Mouse (Mus musculus) gastrocnemius, postnatal 36 days (tissue): ENCODE results near the gene Fbxw8. TPM values are rescaled to one million over a fixed set of nuclear protein-coding genes. Genes with fewer than 3 reads are reported as not detected.

ENCODE experiments used
- DNase-seq, 2 experiments: peaks; one replicate each; pipeline ENCODE4 v3.0.0; 2022
- intact Hi-C: fragments of 180-260 bp; cut with DNase I; formaldehyde crosslinking; loops from one replicate; pipeline ENCODE4 v1.15.1; 2025
- total RNA-seq, 2 experiments: library from RNA; stranded (reverse); gene quantifications; 2 replicates each; pipeline ENCODE4 v1.2.3; 2021

Fbxw8 gene
- total RNA-seq, 2 experiments from 2014 or later: 17.8 to 19.1 TPM

GRCm38 (mm10) chr5:118160691-118161090 lies 5.4 kb upstream of the Fbxw8 start:
- intact Hi-C loops: no loop called here
- no peak for DNase-seq

GRCm38 (mm10) chr5:118156976-118157375 lies 1.7 kb upstream of the Fbxw8 start:
- DNase-seq: no peak
- intact Hi-C loops: no loop called here

- no peak for DNase-seq
- intact Hi-C loops: no loop called here
Measured at GRCm38 (mm10) chr5:118155565-118155947, 292 bp upstream of the Fbxw8 start.

- intact Hi-C loops: loop anchor here (5.0 kb wide), 1 partner anchor 57 kb away; no protein-coding TSS in a partner anchor
- peak in 1 of 2 experiments; percentile 67 for DNase-seq
Measured at GRCm38 (mm10) chr5:118149711-118150110, 5.6 kb downstream of the Fbxw8 start.

GRCm38 (mm10) chr5:118147264-118147663 lies 8.0 kb downstream of the Fbxw8 start:
- intact Hi-C loops: no loop called here
- DNase-seq: no peak

- intact Hi-C loops: no loop called here
Measured at GRCm38 (mm10) chr5:118145999-118146679, 9.1 kb downstream of the Fbxw8 start.

GRCm38 (mm10) chr5:118145458-118145857 lies 9.8 kb downstream of the Fbxw8 start:
- DNase-seq: no peak
- intact Hi-C loops: no loop called here

More at GRCm38 (mm10) chr5:118145999-118146679, 9.1 kb downstream of the Fbxw8 start:
- DNase-seq: no peak

GRCm38 (mm10) chr5:118144770-118145169 lies 10.5 kb downstream of the Fbxw8 start:
- no peak for DNase-seq
- intact Hi-C loops: no loop called here

- intact Hi-C loops: no loop called here
- no peak for DNase-seq
Measured at GRCm38 (mm10) chr5:118144327-118144726, 10.9 kb downstream of the Fbxw8 start.

- peak; percentile 44 to 65 for DNase-seq
- intact Hi-C loops: no loop called here
Measured at GRCm38 (mm10) chr5:118143211-118144026, 11.8 kb downstream of the Fbxw8 start.

- intact Hi-C loops: no loop called here
- no peak for DNase-seq
Measured at GRCm38 (mm10) chr5:118142471-118142870, 12.8 kb downstream of the Fbxw8 start.

- intact Hi-C loops: no loop called here
- DNase-seq: no peak
Measured at GRCm38 (mm10) chr5:118139630-118140029, 15.6 kb downstream of the Fbxw8 start.

- intact Hi-C loops: no loop called here
- no peak for DNase-seq
Measured at GRCm38 (mm10) chr5:118136391-118136790, 18.9 kb downstream of the Fbxw8 start.

- intact Hi-C loops: no loop called here
- DNase-seq: no peak
Measured at GRCm38 (mm10) chr5:118128651-118129050, 26.6 kb downstream of the Fbxw8 start.

- intact Hi-C loops: no loop called here
- no peak for DNase-seq
Measured at GRCm38 (mm10) chr5:118128208-118128607, 27.1 kb downstream of the Fbxw8 start.

GRCm38 (mm10) chr5:118126671-118127070 lies 28.6 kb downstream of the Fbxw8 start:
- DNase-seq: no peak
- intact Hi-C loops: no loop called here

- DNase-seq: no peak
- intact Hi-C loops: no loop called here
Measured at GRCm38 (mm10) chr5:118123096-118123495, 32.2 kb downstream of the Fbxw8 start.

- intact Hi-C loops: no loop called here
- no peak for DNase-seq
Measured at GRCm38 (mm10) chr5:118121928-118122327, 33.3 kb downstream of the Fbxw8 start.

GRCm38 (mm10) chr5:118120670-118121069 lies 34.6 kb downstream of the Fbxw8 start:
- intact Hi-C loops: no loop called here
- no peak for DNase-seq

- DNase-seq: no peak
- intact Hi-C loops: no loop called here
Measured at GRCm38 (mm10) chr5:118118922-118119321, 36.3 kb downstream of the Fbxw8 start.

- intact Hi-C loops: no loop called here
- DNase-seq: no peak
Measured at GRCm38 (mm10) chr5:118118351-118118750, 36.9 kb downstream of the Fbxw8 start.

- intact Hi-C loops: no loop called here
- no peak for DNase-seq
Measured at GRCm38 (mm10) chr5:118113617-118114016, 41.6 kb downstream of the Fbxw8 start.
